Mouse (Mus musculus): ENCODE measurements around the gene Sdhaf4.
"Not testable (repeated sequence)": the region's sequence is repeated elsewhere in the genome, so short reads cannot be mapped to it uniquely, and the experiment has no call there.

Sdhaf4 gene

GRCm38 (mm10) chr1:24005070-24005804 is at the start of gene Sdhaf4:
TSS of gene Sdhaf4 (minus strand) at chr1:24005656.
- DNase-seq (ENCODE audit: low spot score in 2 of 2) = peak; percentile 92 to 96

- no peak for DNase-seq (ENCODE audit: low spot score in 2 of 2)
Measured at GRCm38 (mm10) chr1:24046730-24047510, 41.5 kb upstream of the Sdhaf4 start.

- no peak for DNase-seq (ENCODE audit: low spot score in 2 of 2)
Measured at GRCm38 (mm10) chr1:24045627-24046026, 40.2 kb upstream of the Sdhaf4 start.

GRCm38 (mm10) chr1:24043007-24043406 is 37.6 kb upstream of the Sdhaf4 start:
- no peak for DNase-seq (ENCODE audit: low spot score in 2 of 2)

- DNase-seq (ENCODE audit: low spot score in 2 of 2) = no peak
Measured at GRCm38 (mm10) chr1:24033759-24034423, 28.4 kb upstream of the Sdhaf4 start.

GRCm38 (mm10) chr1:24010821-24011220 is 5.4 kb upstream of the Sdhaf4 start:
- DNase-seq (ENCODE audit: low spot score in 2 of 2) = no peak

GRCm38 (mm10) chr1:24010016-24010415 is 4.6 kb upstream of the Sdhaf4 start:
- DNase-seq (ENCODE audit: low spot score in 2 of 2) = no peak

- DNase-seq (ENCODE audit: low spot score in 2 of 2) = no peak
Measured at GRCm38 (mm10) chr1:24007621-24008020, 2.2 kb upstream of the Sdhaf4 start.

- DNase-seq (ENCODE audit: low spot score in 2 of 2) = no peak
Measured at GRCm38 (mm10) chr1:23999318-23999717, 6.1 kb downstream of the Sdhaf4 start.

- no peak for DNase-seq (ENCODE audit: low spot score in 2 of 2)
Measured at GRCm38 (mm10) chr1:23998866-23999265, 6.6 kb downstream of the Sdhaf4 start.

GRCm38 (mm10) chr1:23998120-23998810 is 7.2 kb downstream of the Sdhaf4 start:
- DNase-seq (ENCODE audit: low spot score in 2 of 2) = no peak

- no peak for DNase-seq (ENCODE audit: low spot score in 2 of 2)
Measured at GRCm38 (mm10) chr1:23997493-23997892, 8.0 kb downstream of the Sdhaf4 start.

GRCm38 (mm10) chr1:23995420-23995819 is 10.0 kb downstream of the Sdhaf4 start:
- DNase-seq (ENCODE audit: low spot score in 2 of 2) = no peak

GRCm38 (mm10) chr1:23983118-23983517 is 22.3 kb downstream of the Sdhaf4 start:
- no peak for DNase-seq (ENCODE audit: low spot score in 2 of 2)

GRCm38 (mm10) chr1:23978281-23978680 is 27.2 kb downstream of the Sdhaf4 start:
- no peak for DNase-seq (ENCODE audit: low spot score in 2 of 2)

- not testable (repeated sequence) for DNase-seq (ENCODE audit: low spot score in 2 of 2)
Measured at GRCm38 (mm10) chr1:23971159-23971558, 34.3 kb downstream of the Sdhaf4 start.

GRCm38 (mm10) chr1:23968027-23968725 is 37.3 kb downstream of the Sdhaf4 start:
- DNase-seq (ENCODE audit: low spot score in 2 of 2) = peak in 1 of 2 experiments; percentile 27

GRCm38 (mm10) chr1:23966226-23966625 is 39.2 kb downstream of the Sdhaf4 start:
- peak; percentile 57 to 85 for DNase-seq (ENCODE audit: low spot score in 2 of 2)

- DNase-seq (ENCODE audit: low spot score in 2 of 2) = no peak
Measured at GRCm38 (mm10) chr1:23959415-23959732, 46.1 kb downstream of the Sdhaf4 start.

- peak in 1 of 2 experiments; percentile 48 for DNase-seq (ENCODE audit: low spot score in 2 of 2)
Measured at GRCm38 (mm10) chr1:23958668-23959414, 46.6 kb downstream of the Sdhaf4 start.

GRCm38 (mm10) chr1:23958101-23958500 is 47.4 kb downstream of the Sdhaf4 start:
- DNase-seq (ENCODE audit: low spot score in 2 of 2) = no peak

Measured in spleen, postnatal 10 days (tissue).